Mouse (Mus musculus) kidney, adult 2 months (tissue): ENCODE results near the gene Rassf1.

Source experiments
- CTCF ChIP-seq: fragments of 200-500 bp; conservative IDR thresholded peaks from 2 replicates; pipeline ENCODE4 v1.5.1; 2011; ENCODE audit warnings: low read depth, mild to moderate bottlenecking, control low read depth, low read length, moderate library complexity, mixed read lengths; ENCODE audit not compliant: insufficient read depth, insufficient read length
- POLR2A ChIP-seq: fragments of 200-500 bp; IDR thresholded peaks from one replicate; pipeline ENCODE4 v1.6.1; 2011; ENCODE audit warnings: low read depth, low read length, control low read depth

DNA sequence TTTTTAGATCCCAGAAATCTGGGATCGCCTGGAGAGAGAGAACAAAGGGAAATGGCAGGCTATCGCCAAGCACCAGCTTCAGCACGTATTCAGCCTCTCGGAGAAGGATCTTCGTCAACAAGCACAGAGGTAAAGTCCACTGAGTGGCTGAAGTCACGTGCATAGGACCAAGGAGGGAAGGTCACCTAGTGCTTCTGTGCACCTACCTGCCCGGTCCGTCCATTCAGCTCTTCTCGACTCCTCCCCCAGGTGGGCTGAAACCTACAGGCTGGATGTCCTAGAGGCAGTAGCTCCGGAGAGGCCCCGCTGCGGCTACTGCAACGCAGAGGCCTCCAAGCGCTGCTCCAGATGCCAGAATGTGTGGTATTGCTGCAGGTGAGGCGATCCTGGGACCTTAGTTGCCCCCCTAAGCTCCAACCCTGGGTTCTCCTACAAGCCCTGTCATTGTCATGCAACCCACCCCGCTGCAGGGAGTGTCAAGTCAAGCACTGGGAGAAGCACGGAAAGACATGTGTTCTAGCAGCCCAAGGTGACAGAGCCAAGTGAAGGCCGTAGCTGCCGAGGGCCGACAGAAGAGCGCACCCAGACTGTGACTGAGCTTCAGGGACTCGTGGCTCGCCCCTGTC is 751 bp upstream of the Rassf1 start:
- TF ChIP-seq POLR2A: peak; percentile 1
- no peak for TF ChIP-seq CTCF
